Mouse (Mus musculus): ENCODE data around the gene Scfd2.

Gene Scfd2

DNA sequence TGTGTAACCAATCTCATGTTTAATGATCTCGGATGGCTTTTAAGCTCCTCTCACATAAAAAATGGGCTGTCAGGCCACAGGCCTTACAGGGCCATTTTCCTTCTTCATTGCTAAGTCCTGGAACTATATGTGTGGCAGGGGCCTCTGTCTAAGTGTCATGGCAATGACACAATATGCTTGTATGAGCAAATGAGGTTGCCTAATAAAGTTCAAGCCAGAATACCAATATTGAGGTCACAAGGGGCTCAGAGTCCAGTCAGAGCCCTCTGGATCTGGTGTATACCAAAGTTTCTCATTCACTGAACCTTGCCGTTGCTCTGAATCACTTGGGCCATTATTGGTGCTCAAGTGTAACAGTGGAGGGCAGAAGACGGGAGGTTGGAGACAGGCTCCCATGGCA, 288.9 kb downstream of the Scfd2 start:
- DNase-seq (ENCODE audit: low read depth, low spot score), result no peak

DNA sequence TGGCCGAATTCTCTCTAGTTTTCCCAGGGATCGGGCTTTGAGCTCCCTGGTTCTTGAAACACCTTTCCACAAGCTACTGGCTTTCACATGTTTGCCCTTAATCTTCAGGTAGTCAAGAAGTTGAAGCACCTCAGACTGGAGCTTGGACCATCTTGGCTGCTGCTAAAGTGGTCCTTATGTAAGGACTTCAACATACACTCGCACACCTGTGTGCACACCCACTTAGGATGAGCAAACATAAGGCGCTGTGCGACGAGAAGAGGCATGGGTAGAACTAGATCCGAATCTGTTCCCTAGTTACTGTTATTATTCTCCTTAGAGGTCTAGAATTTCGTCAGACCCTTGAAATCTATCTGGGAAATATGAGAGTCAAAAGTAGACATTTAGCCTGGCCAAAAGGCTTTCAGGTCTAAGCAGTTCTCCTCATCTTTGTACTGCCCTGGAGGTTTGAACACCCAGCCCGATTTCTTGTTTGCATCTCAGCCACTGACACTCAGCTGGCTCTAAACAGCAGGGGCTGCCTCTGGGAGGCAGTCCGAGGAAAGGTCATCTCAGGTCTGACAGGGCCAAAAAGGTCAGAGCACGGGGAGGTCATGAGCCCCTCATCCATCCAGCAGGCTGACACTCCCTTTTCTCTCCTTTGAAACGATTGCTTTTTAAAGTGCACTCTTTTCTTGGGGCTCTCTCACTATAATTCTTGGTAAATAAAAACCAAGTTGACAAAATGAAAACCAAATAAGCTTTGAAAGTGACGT, 290.5 kb downstream of the Scfd2 start:
- DNase-seq (ENCODE audit: low read depth, low spot score), result no peak

DNA sequence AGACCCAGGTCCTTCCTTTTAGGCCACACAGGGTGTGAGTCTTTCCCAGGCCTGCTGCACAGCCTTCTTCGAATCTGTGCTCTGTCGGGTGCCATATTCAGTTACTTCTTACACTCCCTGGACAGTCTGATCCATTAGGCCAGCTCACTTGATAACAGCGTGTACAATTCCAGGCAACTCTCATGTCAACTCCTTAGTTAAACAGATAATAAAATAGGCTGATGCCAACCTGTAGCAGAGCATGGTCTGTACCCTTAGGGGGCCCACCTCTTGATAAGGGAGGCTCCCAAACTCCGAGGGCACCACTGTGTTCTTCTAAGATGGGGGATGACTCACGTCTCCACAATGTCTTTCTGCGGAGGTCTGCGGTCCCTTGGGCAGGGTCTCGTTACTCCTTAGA, 291.3 kb downstream of the Scfd2 start:
- no peak for DNase-seq (ENCODE audit: low read depth, low spot score)

DNA sequence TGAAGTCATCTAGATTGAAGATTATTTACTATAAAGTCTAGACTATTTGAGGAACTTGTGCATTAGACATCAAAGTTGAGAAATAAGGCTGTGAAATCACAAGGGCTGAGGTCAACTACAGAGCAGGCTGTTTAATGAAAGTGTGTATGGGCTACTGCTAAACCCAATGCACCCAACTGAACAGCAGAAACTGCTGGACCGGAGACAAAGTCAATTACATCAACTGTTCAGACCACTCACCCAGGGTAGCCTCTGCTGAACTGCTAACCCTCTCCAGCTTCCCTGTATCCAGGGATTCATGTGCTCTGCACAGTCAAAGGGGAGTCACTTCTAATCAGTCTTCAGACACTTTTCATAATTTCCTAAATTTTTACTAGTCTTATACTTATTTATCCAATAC, 292.2 kb downstream of the Scfd2 start:
- no peak for DNase-seq (ENCODE audit: low read depth, low spot score)

DNA sequence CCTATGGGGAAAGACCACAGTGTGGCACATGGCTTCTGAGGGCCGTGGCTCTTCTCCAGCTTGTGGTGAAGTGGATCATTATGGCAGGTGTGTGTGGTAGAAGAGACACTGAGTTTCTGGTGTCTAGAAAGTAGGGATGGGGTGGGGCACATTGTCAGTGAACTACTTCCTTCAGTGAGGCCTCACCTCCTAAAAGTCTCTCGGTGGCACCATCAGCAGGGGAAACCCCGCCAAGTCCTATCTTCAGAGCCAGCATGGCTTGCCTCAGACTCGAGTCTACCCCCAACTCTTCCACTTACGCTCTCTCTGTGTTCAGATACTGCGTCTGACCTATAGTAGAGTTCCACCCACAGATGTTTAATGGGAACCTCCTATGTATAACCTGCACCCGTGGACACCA, 297.8 kb downstream of the Scfd2 start:
- no peak for DNase-seq (ENCODE audit: low read depth, low spot score)

DNA sequence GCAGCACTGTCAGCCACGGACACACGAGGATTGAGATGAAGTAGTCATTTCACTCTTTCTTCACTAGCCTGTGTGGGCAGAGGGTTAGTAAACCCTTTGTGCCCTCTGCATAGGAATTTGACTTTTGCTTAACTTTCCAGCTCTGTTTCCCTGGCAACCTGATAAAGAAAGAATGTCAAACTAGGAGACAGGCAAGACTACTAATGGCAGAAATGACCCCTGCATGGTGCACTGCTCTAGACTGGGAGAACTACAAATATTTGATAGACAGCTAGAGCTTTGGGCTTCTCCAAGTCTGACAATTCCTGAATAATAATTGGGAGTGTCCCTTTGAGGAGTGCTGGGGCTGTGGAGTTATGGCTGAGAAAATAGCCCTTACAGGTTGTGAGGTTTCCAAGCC, 301.0 kb downstream of the Scfd2 start:
- DNase-seq (ENCODE audit: low read depth, low spot score), result no peak

DNA sequence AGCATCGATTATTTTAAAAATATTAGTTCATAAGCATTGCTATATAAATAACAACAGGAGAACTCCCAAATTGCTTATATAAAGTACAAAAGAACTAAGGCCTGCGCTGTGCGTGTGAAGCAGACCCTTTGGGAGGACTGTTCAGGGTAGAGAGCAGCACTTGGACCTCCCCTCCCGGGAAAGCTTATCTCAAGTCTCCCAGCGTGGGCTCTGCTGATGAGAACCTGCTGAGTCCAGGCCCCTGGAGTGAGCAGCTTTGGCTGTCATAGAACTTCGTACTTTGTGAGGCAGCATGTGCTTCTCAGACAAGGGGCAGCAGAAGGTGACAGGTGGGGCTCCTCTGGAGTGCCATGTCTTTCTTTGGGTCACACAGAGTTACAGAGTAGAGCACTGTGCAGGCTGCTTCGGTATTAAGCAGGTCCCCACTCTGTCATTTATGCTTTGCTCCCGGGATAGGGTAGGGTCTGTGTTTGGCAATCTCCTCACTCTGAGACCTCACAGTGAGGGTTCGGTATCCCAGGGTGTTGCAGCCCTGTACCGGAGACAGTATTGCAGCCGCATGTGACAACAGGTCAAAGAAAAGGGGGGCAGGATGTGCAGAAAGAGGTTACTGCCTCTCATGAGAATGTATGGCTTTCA, 301.7 kb downstream of the Scfd2 start:
- no peak for DNase-seq (ENCODE audit: low read depth, low spot score)

DNA sequence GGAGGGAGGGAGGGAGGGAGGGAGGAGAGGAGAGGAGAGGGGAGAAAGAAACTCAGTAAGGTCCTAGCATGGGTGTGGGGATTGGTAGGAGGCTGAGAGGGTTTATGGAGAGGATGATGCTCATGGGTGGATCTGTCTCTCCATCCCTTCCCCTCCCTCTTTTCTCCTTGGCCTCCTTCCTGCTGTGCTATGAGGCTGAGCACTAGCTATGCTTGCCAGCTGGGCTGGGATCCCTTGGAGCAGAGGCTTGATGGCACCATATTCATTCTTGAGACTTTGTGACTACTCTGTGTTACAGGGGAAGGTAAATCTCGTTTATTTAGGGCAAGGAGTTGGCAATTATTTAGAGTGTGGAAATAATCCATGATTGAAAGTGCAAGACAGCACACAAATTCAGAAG, 302.6 kb downstream of the Scfd2 start:
- no peak for DNase-seq (ENCODE audit: low read depth, low spot score)

DNA sequence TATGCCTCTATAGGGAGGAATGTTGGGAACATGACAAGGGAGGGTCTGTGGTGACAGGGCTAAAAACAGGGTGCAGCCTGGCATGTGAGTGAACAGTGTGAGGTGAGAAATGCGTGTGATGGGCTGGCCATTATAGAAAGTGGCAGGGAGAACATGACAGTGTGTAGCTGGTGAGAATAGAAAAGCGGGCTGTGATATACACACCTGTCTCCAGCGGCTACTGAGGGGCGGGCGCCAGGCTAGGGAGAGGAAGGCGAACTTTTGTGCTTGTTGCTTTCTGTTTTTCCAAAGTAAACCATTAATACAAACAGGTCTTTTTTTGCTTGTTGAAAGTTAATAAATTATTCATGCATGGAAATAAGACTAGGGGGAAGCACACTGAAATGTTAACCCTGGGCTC, 304.2 kb downstream of the Scfd2 start:
- no peak for DNase-seq (ENCODE audit: low read depth, low spot score)

DNA sequence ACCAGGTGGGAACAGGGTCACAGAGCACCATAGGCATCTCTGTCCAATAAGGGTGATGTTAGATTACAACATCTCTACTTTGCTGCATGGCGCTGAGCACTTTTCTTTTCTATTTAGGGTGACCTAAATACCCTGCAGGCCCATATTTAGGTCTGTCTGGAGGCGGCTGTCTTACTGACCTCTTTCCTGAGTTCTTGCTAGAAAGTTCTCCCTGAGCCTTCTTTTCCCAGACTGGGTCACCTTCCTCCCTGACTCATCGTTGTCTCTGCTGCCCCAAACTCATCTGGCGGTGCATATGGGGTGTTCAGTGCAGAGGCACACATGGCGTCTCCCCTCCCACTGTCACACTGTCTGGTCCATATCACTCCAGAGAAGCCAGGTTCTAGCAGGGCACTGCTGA, 305.4 kb downstream of the Scfd2 start:
- no peak for DNase-seq (ENCODE audit: low read depth, low spot score)

DNA sequence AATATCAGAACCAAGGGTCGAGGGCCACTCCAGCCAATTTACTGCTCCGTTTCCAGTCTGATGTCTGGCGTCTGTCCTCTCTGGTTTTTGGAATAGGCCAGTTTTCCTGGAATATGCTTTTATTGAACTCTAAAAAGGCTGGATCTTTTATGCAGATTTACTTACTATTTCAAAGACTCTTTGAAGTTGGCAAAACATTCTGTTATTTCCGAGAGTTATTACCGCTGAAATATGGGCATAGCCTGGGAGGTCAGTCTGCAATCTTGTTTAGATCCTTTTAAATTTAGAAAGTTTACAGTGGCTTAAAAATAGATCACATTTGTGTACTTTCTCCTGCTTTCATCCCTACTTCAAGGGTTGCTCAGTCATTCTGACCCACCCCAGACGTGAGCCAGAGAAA, 307.1 kb downstream of the Scfd2 start:
- no peak for DNase-seq (ENCODE audit: low read depth, low spot score)

DNA sequence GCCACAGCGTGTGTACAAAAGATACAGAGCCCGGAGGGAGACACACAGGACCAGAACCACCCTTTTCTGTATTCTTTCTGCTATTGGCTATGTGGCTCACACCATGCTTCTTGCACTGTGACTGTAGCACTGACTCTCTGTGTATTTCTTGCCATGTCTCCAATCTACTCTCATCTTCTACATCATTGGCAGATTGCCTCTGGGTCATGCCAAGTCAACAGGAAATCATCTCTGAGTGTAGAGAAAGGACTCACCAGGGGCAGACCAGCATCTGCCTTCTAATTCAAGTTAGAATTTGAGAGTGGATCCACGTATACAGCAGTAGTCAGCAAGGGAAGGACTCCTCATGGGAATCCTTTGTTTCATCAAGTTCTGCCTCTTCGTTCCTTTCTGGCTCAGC, 308.9 kb downstream of the Scfd2 start:
- no peak for DNase-seq (ENCODE audit: low read depth, low spot score)

DNA sequence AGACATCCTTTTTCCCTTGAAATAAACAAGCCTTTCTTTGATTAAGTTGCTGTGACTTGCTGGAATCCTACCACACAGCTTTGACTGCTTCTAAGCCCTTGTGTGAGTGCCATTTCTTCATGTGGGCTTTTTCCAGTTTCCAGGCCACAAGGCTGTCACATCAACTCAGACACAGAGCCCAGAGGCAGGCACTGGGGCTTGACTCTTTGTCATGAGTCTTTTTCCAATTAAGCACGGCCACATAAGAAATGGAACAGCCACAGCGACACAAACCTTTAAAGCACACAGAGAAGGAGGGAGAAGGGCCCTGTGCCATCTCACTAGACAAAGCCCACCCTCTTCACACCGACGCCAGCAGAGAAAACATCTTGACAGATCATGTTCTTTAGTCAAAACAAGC, 313.0 kb downstream of the Scfd2 start:
- DNase-seq (ENCODE audit: low read depth, low spot score), result no peak

DNA sequence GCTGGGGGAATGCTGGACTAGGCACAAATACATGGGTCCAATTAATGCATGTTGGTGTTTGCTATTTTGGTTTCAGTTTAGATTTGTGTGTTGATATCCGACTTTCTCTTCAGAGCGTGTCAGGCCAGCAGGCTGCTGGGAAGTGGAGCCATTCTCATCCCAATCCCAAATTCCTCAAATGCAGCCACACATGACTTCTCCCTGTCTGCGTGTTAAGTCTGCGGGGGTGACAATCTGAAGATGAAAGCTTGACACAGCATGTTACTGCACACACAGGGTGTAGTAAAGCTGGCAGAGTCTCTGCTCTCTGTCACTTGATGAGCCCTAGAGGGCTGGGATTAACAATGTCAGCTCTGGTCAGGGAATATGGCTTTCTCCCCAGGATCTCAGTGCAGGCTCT, 316.4 kb downstream of the Scfd2 start:
- no peak for DNase-seq (ENCODE audit: low read depth, low spot score)

DNA sequence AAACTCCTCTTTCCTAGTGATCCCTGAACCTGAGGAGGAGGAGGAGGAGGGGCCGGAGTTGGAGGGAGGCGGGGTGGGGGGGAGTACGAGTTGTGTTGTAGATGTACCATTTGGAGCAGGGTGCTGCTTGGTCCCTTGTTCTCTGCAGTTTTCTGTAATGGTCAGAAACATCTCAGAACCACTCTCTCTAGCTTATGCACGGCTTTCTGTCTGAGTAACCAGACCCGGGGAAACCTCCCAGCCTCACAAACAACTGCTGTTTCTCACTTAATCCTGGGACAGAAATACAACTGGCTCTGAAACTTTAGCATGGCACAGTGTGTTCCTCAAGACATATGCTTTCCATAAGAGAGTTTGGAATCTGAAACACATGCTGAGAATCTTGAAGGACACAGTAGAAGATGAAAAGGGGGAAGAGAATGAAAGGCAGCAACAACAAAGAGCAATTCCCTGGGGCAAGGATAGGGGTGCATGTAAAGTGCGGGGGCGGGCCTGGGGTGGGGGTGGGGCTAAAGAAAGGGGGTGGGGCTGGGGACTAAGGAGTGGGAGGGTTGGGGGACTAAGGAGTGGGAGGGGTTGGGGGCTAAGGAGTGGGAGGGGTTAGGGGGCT, 317.0 kb downstream of the Scfd2 start:
- DNase-seq (ENCODE audit: low read depth, low spot score), result no peak

DNA sequence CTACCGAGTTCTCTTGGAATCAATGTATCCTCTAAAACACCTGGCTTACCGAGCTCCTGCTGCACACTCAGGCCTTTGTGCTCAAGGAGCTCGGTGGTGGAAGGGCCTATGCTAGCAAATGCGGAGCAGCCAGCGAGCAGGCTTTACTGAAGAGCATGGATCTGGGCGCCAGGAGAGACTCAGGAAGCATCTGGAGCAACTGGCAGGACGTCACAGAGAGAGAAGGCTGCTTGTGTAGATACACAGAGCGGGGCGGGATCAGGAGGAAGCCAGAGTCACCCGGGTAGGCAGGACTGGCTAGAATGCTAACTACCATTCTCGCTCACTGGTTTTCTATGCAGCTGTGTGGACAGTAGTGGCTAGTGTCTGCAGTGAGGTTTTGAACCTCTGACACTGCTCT, 320.2 kb downstream of the Scfd2 start:
- no peak for DNase-seq (ENCODE audit: low read depth, low spot score)

DNA sequence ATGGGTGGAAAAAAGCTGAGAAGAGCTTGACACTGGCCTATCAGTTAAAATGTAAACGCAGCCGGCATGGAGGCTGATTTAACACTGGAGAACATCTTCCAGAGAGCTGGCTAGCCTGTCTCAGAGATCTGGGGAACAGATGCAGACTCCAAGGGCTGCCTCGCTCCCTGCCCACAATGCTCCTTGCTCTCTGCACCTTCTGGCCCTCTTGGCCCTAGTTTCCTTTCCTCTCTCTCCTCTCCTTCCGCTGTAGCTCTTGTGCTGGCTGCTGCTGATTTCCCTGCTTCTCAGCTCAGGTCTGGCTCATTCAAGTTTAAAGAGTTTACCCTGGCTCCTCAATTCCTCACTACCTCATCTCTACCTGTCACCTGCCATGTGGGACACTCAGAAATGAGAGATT, 321.9 kb downstream of the Scfd2 start:
- DNase-seq (ENCODE audit: low read depth, low spot score), result no peak

DNA sequence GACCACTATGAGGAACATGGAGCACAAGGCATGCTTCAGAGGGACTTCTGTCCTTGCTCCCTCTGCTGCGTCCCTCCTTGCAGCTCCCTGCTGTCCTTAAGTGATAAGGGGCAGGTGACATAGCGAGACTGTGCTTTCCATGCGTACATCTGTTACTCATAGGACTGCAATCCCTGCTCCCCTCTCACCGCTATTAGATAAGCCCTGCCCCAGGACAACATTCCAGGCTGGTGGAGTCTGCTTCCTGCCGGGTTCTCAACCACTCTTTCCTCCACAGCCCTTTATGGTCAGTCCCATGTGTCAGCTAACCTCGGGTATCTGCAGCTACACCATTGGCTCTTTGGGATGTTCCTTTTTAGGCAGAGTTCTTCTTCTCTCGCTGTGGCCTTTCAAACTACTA, 323.1 kb downstream of the Scfd2 start:
- no peak for DNase-seq (ENCODE audit: low read depth, low spot score)

DNA sequence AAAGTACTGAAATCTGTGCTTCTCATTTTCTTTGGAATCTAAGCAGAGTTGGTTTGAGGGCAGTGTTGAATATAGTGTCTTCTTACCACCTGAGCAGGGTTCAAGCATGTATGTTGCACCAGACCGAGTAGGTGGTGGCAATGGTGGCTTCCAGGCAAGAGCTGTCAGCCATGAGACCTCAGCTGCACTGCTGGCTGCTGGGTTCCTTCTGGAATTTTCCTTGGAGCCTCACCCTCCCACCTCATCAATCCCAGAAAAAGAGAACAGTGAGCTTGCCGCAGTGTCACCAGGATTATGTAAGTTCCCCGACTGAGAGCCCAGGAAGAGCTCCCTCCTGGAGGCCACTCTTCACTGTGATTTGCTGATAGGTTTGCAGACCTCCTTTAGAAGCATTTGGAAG, 324.4 kb downstream of the Scfd2 start:
- DNase-seq (ENCODE audit: low read depth, low spot score), result no peak

DNA sequence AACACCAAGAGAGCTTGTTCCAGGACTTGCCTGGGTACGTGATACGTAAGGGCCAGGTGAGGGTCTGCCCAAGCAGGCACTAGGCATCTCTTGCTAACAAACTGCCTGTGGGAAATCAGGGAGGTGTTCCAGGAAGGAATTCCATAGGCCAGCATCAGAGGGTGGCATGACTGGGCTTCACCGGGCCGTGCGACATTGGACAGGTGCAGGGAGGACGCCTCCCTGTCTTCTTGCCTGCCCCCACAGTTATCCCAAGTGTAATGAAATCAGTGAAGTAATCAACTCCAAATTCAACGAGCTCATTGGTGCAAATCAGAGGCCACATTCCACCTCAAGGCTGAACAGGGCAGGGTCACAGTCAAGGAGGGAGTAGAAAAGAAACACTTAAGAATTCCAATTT, 324.9 kb downstream of the Scfd2 start:
- DNase-seq (ENCODE audit: low read depth, low spot score), result no peak

DNA sequence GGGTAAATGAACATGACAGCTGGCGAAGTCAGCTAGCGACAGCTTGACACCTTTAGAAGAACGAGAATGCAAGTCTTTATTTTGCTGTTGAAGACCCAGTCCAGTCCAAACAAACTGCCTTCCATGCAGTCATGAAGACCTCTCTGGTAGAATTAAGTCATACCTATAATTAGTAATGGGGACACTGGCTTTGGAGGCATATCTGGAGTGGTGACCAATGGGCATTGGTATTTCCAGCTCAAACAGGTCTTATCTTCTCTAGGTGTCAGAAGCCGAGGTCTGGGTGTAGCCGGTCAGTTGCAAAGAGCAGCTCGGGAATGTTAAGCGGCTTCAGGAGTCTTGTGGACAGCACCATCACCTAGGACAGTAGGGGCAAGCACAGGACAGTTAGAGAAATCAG, 325.5 kb downstream of the Scfd2 start:
- DNase-seq (ENCODE audit: low read depth, low spot score), result no peak

DNA sequence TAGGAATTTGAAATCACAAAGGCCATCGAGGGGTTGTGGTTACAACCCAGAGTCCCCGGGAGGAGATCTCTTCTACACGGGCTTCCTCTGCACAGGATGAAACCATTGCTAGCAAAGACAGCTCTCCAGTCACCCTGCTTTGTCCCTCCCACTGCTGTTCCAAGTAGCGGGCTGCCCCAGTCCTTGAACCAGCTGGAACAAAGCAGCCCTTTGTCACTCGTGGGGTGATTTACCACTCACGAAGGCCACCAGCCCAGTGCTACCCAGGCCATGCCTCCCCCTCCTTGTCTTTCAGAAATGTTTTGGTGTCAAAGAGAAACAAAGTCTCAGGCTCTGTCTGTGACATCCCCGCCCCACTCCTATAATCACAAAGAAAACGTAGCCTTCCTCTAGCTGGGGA, 326.1 kb downstream of the Scfd2 start:
- no peak for DNase-seq (ENCODE audit: low read depth, low spot score)

DNA sequence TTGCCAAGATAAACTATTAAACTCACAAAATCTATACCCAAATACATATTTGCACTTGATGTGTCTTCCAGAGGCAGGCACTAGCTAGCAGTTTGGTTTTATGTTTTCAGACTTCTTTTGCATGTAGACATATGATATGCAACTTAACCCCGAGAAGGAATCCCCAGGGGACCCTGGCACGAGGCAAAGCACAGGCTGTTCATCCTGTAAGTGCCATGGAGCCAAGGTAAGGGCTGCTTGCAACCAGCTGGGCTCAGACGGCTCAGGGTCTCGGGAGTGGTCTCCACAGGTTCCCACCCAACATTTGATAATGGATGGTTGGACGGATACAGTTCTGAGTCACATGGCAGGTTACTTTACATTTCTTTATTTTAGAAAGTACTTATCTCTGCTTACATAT, 327.1 kb downstream of the Scfd2 start:
- DNase-seq (ENCODE audit: low read depth, low spot score), result no peak
